Mouse (Mus musculus) myocyte (in vitro differentiated cells): ENCODE results near the gene Mxd3.

Source experiments
- CEBPB ChIP-seq: IDR thresholded peaks from 2 replicates; pipeline ENCODE4 v1.6.1; 2011; ENCODE audit warnings: mild to moderate bottlenecking, moderate library complexity; ENCODE audit not compliant: poor library complexity, insufficient read depth, severe bottlenecking
- E2F4 ChIP-seq: IDR thresholded peaks from one replicate; pipeline ENCODE4 v1.6.1; 2011; ENCODE audit warnings: mild to moderate bottlenecking, control low read depth, moderate library complexity; ENCODE audit not compliant: insufficient read depth
- MAX ChIP-seq: IDR thresholded peaks from one replicate; pipeline ENCODE4 v1.6.1; 2011; ENCODE audit warnings: low read depth, mild to moderate bottlenecking, control low read depth
- MYOD1 ChIP-seq, 3 experiments: IDR thresholded peaks; one replicate each; pipeline ENCODE4 v1.6.1; 2011; ENCODE audit warnings: control low read depth in 2 of 3, low read depth in 2 of 3, mild to moderate bottlenecking in 2 of 3, moderate library complexity in 1 of 3; ENCODE audit not compliant: insufficient read length in 2 of 3, control insufficient read depth in 1 of 3
- MYOG ChIP-seq, 3 experiments: IDR thresholded peaks; one replicate each; pipeline ENCODE4 v1.6.1; 2011; ENCODE audit warnings: control low read depth in 2 of 3, low read depth in 2 of 3, mild to moderate bottlenecking in 2 of 3; ENCODE audit not compliant: insufficient read length in 2 of 3, control insufficient read depth in 1 of 3, insufficient read depth in 1 of 3
- POLR2A ChIP-seq: IDR thresholded peaks from one replicate; pipeline ENCODE4 v1.6.1; 2011; ENCODE audit warnings: low read depth, mild to moderate bottlenecking, control low read depth, moderate library complexity; ENCODE audit not compliant: insufficient read length
- REST ChIP-seq: IDR thresholded peaks from one replicate; pipeline ENCODE4 v1.6.1; 2011; ENCODE audit warnings: mild to moderate bottlenecking, control low read depth, moderate library complexity; ENCODE audit not compliant: insufficient read depth, insufficient read length
- TCF12 ChIP-seq: IDR thresholded peaks from one replicate; pipeline ENCODE4 v1.6.1; 2011; ENCODE audit warnings: mild to moderate bottlenecking, control low read depth; ENCODE audit not compliant: poor library complexity, insufficient read depth, severe bottlenecking
- USF1 ChIP-seq: IDR thresholded peaks from one replicate; pipeline ENCODE4 v1.6.1; 2011; ENCODE audit warnings: low read depth, mild to moderate bottlenecking, control low read depth, moderate library complexity

DNA sequence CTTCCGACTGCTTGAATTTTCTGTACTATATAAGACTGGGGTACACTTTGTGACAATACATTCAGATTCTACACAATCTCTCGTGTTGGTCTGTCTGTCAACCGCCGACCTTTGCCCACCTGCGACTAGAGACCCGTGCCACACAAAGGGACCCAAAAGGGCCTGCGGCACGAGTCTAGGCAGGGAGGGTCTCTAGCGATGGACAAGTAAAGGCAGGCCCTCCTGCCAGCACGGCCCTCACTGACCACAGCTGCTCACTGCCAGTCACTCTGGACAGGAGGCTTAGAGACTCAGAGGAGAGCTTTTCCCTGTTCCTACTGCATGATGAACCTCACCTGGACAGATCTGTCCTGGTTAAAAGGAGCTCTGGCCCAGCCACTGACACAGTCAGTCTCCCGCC lies 12.8 kb upstream of the Mxd3 start:
- no peak for TF ChIP-seq MYOD1 (IDR thresholded peaks at IDR 0.05; ENCODE audit: control insufficient read depth in 1 of 3, insufficient read length in 2 of 3, low read depth in 2 of 3)
- TF ChIP-seq POLR2A: no peak
- TF ChIP-seq CEBPB: no peak
- TF ChIP-seq E2F4: no peak
- no peak for TF ChIP-seq USF1
- TF ChIP-seq MAX: no peak
- TF ChIP-seq REST: no peak
- TF ChIP-seq MYOG (IDR thresholded peaks at IDR 0.05; ENCODE audit: control insufficient read depth in 1 of 3, insufficient read depth in 1 of 3, insufficient read length in 2 of 3, low read depth in 2 of 3): no peak
- no peak for TF ChIP-seq TCF12
